Mouse (Mus musculus) R1 (cell line): ENCODE data around the gene Ubac2.

Experiments used
- DNase-seq: peaks from one replicate; pipeline ENCODE4 v3.0.0-alpha.2; 2018; ENCODE audit warnings: low read depth, low spot score

Ubac2 gene

DNA sequence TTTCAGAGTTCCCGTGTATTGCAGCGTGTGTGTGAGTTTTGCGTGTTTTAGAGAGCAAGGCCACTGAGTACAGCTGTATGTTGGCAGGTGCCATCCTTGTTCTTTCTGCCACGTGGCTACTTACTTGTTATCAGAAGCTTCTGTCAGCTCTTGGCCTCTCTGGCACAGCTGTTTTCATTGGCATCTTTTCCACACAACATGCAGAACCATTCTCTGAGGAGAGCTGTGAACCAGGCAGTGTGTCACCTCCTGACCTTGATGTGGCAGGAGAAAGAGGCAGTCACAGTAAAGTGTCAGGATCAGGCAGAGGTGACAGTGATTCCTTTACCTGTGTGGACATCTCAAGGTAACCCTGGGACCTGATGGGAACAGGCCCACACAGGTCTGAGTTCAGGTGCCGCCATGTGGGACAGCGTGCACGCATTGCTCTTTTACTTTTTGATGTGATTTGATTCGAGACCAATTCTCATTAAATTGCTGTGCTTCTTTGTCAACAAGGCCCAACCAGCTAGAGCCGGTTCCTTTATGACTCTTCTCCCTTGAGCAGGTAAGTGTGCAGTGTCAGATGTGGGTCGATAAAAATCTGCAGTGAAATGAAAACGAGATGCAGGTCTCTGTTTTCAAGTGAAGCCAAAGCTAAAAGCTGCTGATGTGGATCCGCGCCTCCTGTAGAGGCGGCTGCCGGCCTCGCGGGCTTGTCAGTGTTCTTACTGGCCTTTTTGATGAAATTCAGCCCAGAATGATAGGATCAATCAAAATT is 122.1 kb downstream of the Ubac2 start:
- DNase-seq, result no peak

DNA sequence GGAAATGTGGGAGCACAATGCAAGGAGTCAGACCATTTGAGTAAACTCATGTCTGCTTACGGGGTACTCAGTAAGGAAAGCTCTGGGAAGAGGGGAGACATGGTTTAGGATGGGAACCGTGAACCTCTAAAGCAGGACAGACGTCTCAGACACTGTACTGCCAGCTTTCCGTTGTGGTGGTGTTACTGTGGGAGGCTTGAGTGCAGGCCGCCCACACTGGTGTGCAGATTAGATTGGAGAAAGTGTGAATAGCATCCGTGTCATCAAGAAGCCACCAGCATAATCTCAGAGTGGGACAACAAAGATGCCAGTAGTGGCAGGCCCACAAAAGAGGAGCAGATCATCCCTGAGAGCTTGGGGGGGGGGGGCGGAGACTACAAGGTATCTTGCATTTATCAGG is 123.8 kb downstream of the Ubac2 start:
- DNase-seq, result no peak

DNA sequence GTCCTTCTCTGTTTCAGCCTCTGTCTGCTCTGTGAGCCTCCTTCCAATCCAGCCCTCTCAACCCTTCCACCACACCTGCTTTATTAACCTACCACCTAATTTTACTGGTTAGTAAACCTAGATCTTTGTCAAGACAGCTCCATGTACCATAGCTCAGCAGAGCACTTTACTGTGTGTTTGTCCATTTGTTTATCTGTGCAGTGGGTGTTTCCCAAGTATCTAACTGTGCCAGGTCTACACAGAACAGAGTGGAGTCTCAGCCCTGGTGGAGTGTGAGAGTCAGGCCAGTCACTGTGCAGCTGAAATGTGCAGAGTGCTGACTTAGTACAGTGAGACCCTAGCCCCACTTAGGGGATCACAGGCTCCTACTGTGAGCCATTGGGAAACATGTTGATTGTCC is 125.4 kb downstream of the Ubac2 start:
- DNase-seq, result no peak

DNA sequence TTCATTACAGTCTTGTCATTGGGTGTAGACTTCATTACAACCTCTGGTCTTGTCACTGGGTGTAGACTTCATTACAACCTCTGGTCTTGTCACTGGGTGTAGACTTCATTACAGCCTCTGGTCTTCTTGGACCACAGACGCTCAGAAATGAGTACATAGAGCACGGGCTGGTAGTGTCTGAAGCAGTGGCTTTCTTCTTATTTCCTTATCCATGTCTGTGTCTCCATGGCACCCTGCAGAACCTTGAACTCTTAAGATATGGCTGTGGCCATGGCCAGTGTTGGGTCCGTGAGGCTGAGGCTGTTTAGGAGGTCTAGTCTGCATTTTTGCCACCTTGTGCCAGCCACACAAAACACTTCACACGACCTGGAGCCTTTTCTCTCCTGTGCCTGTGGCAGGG is 129.8 kb downstream of the Ubac2 start:
- DNase-seq, result no peak

DNA sequence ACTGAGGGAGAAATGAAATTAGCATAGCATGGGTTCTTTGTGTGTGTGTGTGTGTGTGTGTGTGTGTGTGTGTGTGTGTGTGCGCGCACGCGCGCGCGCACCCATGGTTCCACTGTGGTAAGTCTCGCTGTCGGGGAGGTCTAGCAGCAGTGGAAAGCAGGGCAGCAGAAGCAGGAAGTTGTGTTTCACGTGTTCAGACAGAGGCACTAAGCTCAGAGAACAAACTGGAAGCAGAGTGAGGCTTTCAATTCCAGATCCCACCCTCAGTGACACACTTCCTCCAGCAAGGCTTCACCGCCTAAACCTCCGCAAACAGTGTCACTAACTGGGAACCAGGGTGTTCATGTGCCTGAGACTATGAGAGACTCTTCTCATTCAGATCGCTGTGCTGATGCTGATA is 131.1 kb downstream of the Ubac2 start:
- DNase-seq, result no peak

DNA sequence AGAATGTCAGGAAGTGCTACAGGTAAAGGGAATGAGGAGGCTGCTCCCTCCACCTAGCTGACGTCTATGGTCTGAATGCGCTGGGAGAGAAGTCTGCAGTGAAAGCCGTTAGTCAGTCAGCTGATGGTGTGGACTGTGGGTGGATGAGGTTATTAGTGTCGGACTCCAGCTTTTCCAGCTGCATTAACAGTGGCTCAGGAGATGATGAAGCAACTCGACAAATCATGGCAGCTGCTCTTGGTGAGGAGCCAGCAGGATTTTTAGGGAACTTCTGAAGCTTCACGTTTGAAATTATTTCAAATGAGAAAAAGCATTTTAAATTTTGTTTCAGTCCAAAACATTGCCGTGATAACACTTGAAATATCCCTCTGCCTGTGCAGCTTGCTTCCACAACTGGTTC is 131.9 kb downstream of the Ubac2 start:
- DNase-seq, result no peak

DNA sequence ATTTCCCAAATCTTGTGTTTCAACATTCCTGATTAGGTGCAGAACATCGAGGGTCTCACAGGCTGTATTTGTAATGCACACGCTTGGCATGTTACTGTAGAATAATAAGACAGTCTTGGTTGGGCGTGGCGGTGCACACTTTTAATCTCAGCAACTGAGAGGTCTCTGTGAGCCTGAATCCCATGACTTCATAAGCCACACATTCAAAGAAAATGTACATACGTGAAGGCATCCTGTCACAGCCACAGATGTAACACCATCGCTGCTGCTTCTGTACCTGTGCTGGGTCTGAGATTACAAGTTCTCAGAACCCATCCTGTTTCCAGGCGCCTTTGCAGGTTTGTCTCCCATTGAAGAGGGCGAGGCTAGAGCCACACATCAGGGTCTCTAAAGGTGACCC is 133.3 kb downstream of the Ubac2 start:
- DNase-seq, result no peak

DNA sequence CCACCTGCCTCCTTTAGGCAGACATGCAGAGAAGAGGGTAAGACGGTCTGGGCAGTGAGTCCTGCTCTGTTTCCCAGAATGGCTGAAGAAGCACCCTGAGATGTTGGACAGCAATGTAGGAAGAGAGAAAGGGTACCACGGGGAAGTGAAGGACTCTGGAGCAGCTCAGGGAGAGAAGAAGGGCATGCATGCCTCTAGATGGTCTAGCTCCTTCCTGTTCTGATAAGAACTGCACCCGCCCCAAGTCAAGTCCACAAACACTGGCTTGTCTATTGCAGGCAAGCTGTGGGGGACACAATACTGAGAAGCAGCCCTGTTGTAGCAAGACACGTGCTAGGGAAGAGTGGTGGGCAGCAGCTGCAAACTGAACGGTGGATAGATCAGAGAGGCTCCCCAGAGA is 133.8 kb downstream of the Ubac2 start:
- DNase-seq, result no peak

DNA sequence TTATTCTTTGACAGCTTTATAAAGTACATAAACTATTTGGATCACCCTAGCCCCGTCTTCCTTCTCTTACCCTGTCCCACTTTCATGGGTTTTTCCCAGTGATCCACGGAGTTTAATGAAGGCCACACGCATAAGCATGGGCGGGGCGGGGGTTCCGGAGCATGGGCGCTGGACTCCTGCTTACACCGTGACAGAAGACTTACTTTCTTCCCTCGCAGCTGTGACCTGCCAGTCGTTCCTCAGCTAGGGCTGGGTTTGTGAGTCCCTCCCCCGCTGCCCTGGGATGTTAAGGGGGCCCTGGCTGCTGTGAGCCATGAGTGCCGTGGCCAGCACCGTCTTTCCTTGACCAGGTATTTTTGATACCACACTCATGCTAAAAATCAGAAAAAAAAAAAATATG is 134.4 kb downstream of the Ubac2 start:
- no peak for DNase-seq

DNA sequence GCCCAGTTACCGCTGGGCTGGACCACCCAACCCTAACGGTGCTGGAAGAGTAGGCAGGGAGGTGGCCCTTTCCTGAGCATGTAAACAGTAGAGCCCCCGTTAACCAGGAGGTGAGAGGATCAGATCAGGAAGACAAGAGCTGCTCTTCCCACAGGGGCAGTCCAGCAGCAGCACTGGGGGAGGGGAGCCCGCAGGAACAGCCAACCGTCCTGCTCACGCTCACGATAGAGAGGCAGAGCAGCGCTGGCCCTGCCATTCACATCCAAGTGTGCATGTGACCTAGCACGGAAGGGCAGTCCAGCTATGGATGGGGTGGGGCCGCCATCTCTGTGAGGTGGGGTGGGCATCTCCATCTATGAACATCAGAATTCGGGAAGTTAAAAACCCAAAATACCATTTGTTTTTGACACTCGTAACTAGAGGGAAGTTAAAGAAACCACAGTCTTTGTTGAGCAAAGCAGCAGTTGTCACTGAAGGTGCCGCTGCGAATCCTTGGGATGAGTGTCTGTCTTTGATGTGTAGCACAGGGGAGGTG is 135.1 kb downstream of the Ubac2 start:
- DNase-seq, result peak; percentile 17

DNA sequence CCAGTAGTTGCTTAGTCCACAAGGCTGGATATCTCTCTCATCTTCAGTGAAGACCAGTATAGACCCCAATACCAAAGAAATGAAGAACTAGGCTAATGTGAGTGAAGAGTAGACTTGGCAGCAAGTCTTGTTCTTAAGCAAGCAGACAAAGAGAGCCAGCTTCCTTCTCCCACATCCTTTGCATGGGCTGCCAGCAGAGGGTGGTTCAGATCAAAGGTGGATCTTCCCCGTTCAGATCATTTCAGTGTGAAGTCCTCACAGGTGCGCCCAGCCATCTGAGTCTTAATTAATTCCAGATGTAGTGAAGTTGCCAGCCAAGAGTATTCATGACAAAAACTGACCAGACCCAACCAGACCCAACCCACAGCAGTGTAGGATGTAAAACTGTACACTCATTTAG is 139.5 kb downstream of the Ubac2 start:
- DNase-seq, result no peak

DNA sequence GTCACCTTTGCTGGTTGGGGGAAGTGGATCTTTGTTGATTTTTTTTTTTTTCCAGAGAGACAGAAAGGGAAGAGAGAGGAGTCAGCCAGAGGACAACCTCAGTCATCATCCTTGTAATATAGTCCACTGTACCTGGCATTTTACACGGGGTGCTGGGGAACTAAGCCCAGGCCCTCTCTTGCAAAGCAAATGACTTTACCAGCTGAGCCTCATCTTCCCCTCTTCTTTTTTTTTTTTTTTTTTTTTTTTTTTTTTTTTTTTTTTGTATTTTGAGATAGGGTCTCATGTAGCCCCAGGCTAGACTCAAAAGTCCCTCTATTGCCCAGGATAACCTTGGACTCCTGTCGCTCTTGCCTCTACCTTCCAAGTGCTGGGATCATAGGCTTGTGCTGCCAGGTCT is 141.0 kb downstream of the Ubac2 start:
- DNase-seq, result no peak

DNA sequence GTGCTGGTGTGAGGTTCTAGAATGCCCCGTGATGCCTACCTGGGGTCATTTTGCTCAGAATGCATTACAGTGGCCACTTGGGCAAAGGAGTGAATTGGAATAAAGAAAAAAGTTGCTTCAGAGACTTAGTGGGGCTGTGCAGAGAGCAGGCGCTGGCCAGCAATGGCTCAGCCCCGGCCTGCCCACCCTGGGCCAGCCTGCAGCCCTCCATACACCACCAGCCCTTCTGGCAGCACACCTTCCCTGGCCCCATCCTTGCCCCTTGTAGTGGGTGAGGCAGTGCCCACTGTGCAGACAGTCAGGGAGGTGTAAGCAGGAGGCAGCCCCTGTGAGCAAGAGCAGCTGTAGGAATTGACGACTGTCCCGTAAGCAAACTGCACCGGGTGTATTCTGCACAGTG is 142.1 kb downstream of the Ubac2 start:
- no peak for DNase-seq

DNA sequence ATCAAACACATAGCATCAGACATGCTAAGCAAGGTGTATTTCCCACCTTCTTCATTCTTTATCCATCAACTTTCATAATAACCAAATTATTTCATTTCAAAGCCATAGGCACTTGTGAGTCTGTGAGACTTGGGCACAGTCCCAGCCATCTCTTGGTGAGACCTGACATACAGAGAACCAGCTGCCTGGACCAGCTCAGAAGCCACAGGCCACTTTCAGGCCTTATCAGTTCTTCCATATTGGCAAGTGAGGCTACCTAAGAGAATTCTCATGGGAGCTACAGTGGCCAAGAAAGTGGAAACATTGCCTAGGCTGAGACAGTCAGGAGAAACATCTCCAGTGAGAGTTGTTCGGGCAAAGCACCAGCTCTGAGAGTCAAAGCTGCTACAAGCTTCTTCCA is 144.6 kb downstream of the Ubac2 start:
- DNase-seq, result no peak

DNA sequence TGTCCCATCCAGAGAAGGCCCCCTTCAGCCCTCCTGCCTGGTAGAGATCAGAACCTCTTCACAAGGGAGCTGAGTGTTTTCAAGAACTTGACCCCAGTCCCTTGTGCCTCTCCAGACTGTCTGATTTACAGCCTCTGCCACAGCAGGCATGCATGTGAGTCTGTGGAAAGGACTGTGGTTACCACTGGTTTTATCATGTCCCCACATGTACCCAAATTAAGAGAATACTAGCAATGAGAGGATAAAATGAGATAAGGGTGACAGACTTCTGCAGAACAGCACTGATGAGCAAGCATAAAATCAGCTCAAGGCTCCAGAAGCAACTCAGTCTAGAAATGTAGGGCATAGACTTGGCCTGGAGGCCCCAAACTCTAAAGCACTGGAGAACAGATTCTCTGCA is 145.5 kb downstream of the Ubac2 start:
- DNase-seq, result no peak

DNA sequence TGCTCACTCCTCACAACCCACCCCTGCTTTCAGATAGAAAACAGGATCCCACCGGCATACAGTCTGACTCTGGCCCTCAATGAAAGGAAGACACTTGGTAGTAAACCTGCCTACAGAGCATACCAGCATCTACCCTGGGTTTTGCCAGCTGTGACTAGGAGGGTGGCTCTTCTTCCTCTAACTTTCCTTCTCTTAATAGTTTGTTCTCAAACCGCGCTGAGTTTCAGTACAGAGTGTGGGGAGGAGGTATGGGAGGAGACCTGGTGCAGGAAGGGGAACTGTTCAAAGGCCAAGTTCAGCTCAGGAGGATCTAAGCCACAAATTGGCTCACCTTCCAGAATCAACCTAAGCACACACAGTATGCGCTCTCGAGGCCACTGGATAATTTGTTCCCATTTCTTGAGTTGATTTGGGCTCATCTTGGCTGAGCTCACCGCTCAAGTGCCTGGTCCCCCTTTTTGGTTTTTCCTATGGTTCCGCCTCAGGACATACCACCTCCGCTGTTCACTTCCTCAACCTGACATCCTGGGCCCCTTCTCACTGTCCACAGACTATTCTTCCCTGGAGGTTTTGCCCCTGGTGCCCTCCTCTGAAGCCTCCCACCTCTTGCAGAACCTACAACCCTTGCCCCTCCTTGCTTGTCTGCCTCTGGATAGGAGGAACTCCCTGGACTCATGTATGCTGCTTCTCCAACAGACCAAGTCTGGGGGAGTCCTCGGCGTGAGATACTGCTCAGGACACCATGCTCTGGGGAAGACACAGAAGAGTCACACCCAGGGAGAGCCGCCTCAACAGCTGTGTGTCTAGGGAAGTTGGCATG is 150.7 kb downstream of the Ubac2 start:
- no peak for DNase-seq

DNA sequence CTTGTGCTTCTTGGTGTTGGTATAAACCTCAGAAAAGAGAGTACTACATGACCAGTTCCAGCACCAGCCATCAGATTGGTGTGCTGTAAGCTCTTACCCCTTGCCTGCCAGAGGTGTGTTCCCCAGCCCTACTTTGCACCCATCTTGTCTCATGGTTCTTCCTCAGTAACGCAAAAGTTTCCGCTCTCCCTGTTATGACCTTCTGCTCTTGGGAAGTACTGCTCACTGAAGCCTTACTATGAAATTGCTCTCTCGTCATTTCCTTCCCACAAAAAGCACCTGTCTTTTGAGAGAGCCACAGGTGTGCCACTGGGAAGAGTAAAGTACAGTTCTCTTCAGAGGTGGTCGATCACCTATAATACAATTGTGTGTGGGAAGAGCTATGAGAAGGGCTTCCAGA is 151.4 kb downstream of the Ubac2 start:
- no peak for DNase-seq

DNA sequence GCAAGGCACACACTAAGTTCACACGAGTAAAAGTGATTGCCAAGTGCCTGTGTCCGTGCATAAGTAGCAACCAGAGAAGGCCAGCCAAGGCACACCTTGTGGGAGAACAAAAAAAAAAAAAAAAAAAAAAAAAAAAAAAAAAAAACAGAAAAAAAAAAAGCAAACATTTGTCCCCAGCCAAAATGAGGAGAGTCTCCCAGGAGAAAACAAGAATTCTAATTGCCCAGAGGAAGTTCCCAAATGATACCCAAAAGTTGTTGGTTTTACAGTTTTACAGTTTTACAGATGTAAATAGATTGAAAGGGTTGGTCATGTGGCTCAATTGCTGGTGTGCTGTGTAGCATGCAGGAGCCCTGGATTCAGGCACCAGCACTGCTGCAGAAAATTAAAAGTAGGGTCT is 153.6 kb downstream of the Ubac2 start:
- DNase-seq, result no peak

DNA sequence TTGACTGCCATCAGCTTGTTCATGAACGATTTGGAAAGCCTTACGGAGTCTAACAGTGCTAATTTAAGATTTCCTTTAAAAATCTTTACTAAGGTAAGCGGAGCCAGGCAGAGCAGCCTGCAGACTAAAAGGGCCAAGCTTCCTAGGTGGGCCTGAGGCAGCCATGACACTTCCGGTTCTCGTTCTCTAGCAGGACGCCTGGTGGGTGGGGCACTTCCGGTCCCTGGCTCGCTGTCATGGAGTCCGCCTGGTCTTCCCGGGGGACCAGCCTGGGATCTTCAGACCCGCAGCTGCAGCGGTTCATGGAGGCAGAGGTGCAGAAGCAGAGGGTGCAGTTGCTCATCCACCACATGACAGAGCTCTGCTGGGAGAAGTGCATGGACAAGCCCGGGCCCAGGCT is 156.0 kb downstream of the Ubac2 start, which contains the start of gene Timm8a2:
Gene Timm8a2, plus strand, starts transcription at position 224 of the 400 bp plus-strand sequence.
- peak; percentile 82 for DNase-seq

DNA sequence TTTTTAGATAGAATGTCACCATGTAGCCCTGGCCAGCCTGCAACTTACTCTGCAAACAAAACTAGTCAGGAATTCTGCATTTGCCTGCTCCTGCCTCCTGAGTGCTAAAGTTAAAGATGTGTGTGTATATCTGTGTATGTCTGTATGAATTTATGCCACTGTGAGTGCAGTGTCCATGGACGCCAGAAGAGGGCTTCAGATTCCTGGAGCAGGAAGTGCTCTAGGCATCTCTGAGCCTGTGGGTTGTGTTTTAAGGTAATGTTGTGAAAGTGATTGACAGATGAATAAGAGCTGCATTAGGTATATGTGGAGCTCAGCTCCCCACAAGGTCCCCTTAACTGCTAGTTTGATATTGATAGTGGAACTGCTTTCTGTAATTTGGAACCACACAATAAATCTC is 156.8 kb downstream of the Ubac2 start:
- peak; percentile 66 for DNase-seq

DNA sequence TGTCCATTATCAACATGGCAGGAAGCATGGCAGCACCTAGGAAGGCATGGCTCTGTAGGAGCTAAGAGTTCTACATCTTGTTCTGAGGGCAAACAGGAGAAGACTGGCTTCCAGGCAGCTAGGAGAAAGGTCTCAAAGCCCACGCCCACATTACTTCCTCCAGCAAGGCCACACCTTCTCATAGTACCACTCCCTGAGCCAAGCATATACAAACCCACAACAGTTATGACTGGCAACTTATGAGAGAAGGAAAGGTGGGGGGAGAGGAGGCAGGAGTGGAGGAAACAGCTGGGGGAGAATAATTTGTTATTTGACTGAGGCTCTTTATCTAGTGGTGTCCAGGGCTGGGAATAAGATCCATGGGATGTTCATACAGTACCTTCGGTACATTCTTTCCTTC is 157.4 kb downstream of the Ubac2 start:
- DNase-seq, result no peak

DNA sequence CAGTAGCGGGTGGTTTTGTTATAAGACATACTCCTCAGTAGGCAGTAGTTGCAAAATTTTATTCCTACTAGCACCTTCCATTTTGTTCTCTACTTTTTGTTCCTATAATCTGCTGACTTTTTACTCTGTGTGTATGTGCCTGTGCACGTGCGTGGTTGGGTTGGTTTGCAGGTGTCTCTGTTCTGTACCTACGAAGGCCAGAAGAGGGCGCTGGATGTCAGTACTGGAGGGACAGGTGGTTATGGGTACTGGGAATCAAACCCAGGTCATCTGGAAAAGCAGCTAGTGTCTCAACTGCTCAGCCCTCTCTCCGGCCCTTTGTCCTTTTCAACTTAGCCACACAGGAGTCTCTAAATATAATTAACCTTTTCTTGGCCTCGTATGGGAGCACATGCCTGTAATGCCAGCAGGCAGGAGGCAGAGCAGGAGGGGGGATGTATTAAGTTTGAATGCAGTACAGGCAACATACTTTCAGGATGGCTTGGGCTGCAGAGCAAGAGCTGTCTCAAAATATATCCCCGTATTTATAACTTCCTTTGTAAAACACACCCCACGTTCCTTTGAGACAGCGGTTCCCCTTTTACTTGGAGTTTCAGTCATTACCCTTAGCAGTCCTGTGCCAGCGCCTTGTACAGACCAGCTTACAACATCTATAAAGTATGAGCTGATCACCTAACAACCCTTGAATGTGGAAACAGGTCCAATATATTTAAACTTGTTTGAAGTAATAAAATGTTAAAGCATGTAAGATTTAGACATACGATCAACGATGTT is 160.6 kb downstream of the Ubac2 start:
- peak; percentile 71 for DNase-seq
